Mouse (Mus musculus): Measurements from ENCODE around the gene Wdr90.
"Not testable (repeated sequence)": the region's sequence is repeated elsewhere in the genome, so short reads cannot be mapped to it uniquely, and the experiment has no call there.

Gene Wdr90

GRCm38 (mm10) chr17:25877025-25877424 lies 15.7 kb upstream of the Wdr90 start:
- no peak for DNase-seq

GRCm38 (mm10) chr17:25876347-25876915 lies 15.1 kb upstream of the Wdr90 start:
- peak; percentile 65 for DNase-seq

GRCm38 (mm10) chr17:25875171-25876136 lies 14.2 kb upstream of the Wdr90 start:
- DNase-seq = peak; percentile 89

GRCm38 (mm10) chr17:25874721-25875170 lies 13.4 kb upstream of the Wdr90 start, which contains the start of gene Mettl26:
TSS of gene Mettl26 (plus strand) at chr17:25875074.
- peak; percentile 87 for DNase-seq

- DNase-seq = peak; percentile 49
Measured at GRCm38 (mm10) chr17:25874148-25874720, 12.9 kb upstream of the Wdr90 start.

- peak; percentile 24 for DNase-seq
Measured at GRCm38 (mm10) chr17:25873405-25874147, 12.3 kb upstream of the Wdr90 start.

GRCm38 (mm10) chr17:25872676-25873075 lies 11.4 kb upstream of the Wdr90 start:
- DNase-seq = no peak

GRCm38 (mm10) chr17:25871566-25871965 lies 10.3 kb upstream of the Wdr90 start:
- DNase-seq = not testable (repeated sequence)

GRCm38 (mm10) chr17:25869954-25870353 lies 8.7 kb upstream of the Wdr90 start:
- no peak for DNase-seq

GRCm38 (mm10) chr17:25869498-25869897 lies 8.2 kb upstream of the Wdr90 start:
- no peak for DNase-seq

GRCm38 (mm10) chr17:25868601-25869191 lies 7.4 kb upstream of the Wdr90 start, which contains the start of gene Mcrip2:
TSS of gene Mcrip2 (minus strand) at chr17:25868764.
- DNase-seq = peak; percentile 84

GRCm38 (mm10) chr17:25867836-25868600 lies 6.7 kb upstream of the Wdr90 start:
- peak; percentile 74 for DNase-seq

GRCm38 (mm10) chr17:25867509-25867835 lies 6.2 kb upstream of the Wdr90 start:
- peak; percentile 62 for DNase-seq

GRCm38 (mm10) chr17:25866172-25866571 lies 4.9 kb upstream of the Wdr90 start:
- DNase-seq = no peak

- DNase-seq = no peak
Measured at GRCm38 (mm10) chr17:25865288-25865687, 4.0 kb upstream of the Wdr90 start.

GRCm38 (mm10) chr17:25864311-25864710 lies 3.0 kb upstream of the Wdr90 start:
- DNase-seq = no peak

GRCm38 (mm10) chr17:25863681-25864080 lies 2.4 kb upstream of the Wdr90 start:
- no peak for DNase-seq

- no peak for DNase-seq
Measured at GRCm38 (mm10) chr17:25861704-25862612, 657 bp upstream of the Wdr90 start.

GRCm38 (mm10) chr17:25860229-25860628 lies 1.1 kb downstream of the Wdr90 start:
- peak; percentile 61 for DNase-seq

GRCm38 (mm10) chr17:25844396-25844901 lies 16.9 kb downstream of the Wdr90 start, which contains the start of gene Rhot2:
TSS of gene Rhot2 (minus strand) at chr17:25844851.
- DNase-seq = peak; percentile 95

All from cerebellum, adult 11-12 months (tissue).